ENCODE assay signal across 15 mouse cellular contexts in the genomic region with DNA sequence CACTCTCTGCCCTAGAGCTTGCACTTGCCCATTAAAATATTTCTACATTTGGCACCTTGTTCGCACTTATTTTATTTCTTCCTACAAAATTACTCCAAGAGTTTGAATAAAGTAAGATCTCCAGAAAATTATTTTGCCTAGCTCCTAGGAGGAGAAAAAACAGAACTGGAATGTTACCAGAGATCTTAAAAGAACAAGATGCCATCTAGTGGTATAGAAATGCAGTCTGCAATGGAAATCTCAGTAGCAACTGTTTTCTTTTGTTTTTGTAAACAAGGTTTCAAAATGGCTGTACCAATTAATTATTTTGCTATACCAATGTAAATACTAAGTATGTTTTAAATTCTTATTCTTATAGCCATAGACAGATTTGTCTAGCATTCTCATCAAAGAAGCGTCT. TPM values are rescaled to one million over a fixed set of nuclear protein-coding genes. Genes with fewer than 3 reads are reported as not detected.
DNase-seq lines count a peak whose midpoint lies in the region; ATAC-seq and TF ChIP-seq lines count a peak whose summit lies in the region.
"Had no signal": no experiment of that assay in that cellular context is flagged by ENCODE, and none has a peak within 500 bp of the region (broad histone marks: within the 10 kb centered on the region; RNA-seq: fewer than 3 reads in every experiment).

No protein-coding gene starts in this region.

- no peak overlapping the region for H3K4me2 ChIP-seq in forebrain, postnatal 0 days (ENCODE audit: low read depth)
- no peak overlapping the region for H3K4me2 ChIP-seq in forebrain, embryonic 12.5 days
- no peak overlapping the region for H3K4me2 ChIP-seq in limb, embryonic 14.5 days (replicated peaks; ENCODE audit: low read depth, low read length, severe bottlenecking)
- H3K4me2 ChIP-seq: kidney, embryonic 15.5 days had no signal

- H3K4me3 ChIP-seq in forebrain, postnatal 0 days (ENCODE audit: low read depth, low read length), result no peak overlapping the region
- no peak overlapping the region for H3K4me3 ChIP-seq in forebrain, embryonic 12.5 days (replicated peaks)
- no peak overlapping the region for H3K4me3 ChIP-seq in limb, embryonic 14.5 days (replicated peaks; ENCODE audit: low read length)
- H3K4me3 ChIP-seq in limb, embryonic 10.5 days, result no peak overlapping the region
- H3K4me3 ChIP-seq: kidney, embryonic 15.5 days had no signal

- H3K27me3 ChIP-seq in forebrain, postnatal 0 days (ENCODE audit: insufficient read depth, low read length), result no peaks in the 10 kb centered on the region
- H3K27me3 ChIP-seq in forebrain, embryonic 12.5 days, result no peaks in the 10 kb centered on the region
- no peaks in the 10 kb centered on the region for H3K27me3 ChIP-seq in limb, embryonic 14.5 days (ENCODE audit: control insufficient read depth, insufficient read depth, low read length)
- no peaks in the 10 kb centered on the region for H3K27me3 ChIP-seq in limb, embryonic 10.5 days (ENCODE audit: low read depth, poor library complexity, severe bottlenecking)
- H3K27me3 ChIP-seq: kidney, embryonic 15.5 days had no signal

- no peaks in the 10 kb centered on the region for H3K9me3 ChIP-seq in forebrain, postnatal 0 days (ENCODE audit: low read length)
- no peaks in the 10 kb centered on the region for H3K9me3 ChIP-seq in forebrain, embryonic 12.5 days
- no peaks in the 10 kb centered on the region for H3K9me3 ChIP-seq in limb, embryonic 14.5 days (ENCODE audit: control insufficient read depth, low read length)
- no peaks in the 10 kb centered on the region for H3K9me3 ChIP-seq in limb, embryonic 10.5 days (replicated peaks)
- H3K9me3 ChIP-seq: kidney, embryonic 15.5 days had no signal

- H3K9ac ChIP-seq in forebrain, postnatal 0 days, result no peak overlapping the region
- H3K9ac ChIP-seq in forebrain, embryonic 12.5 days, result no peak overlapping the region
- H3K9ac ChIP-seq in limb, embryonic 14.5 days (ENCODE audit: low read depth, low read length, severe bottlenecking), result no peak overlapping the region
- H3K9ac ChIP-seq: kidney, embryonic 15.5 days had no signal

- ATAC-seq in forebrain, postnatal 0 days, result no peak
- ATAC-seq in forebrain, embryonic 12.5 days (ENCODE audit: low FRiP score), result no peak
- ATAC-seq in limb, embryonic 14.5 days (ENCODE audit: low FRiP score, low read depth), result no peak

- 62% methylated on average over 2 of the region's 2 CpGs for WGBS in forebrain, postnatal 0 days
- WGBS in forebrain, embryonic 12.5 days, result 65% methylated on average over 2 of the region's 2 CpGs
- WGBS in limb, embryonic 14.5 days, result 64% methylated on average over 2 of the region's 2 CpGs
- 58% methylated on average over 2 of the region's 2 CpGs for WGBS in limb, embryonic 10.5 days

- peak; percentile 16 for DNase-seq in forebrain, postnatal 0 days
- DNase-seq in limb, embryonic 14.5 days (ENCODE audit: low spot score), result peak; percentile 9
- no peak for DNase-seq in limb, embryonic 10.5 days (ENCODE audit: low spot score)
- DNase-seq in MEL-GATA-1-ER (ENCODE audit: extremely low read depth, low read depth), result peak; percentile 1
- DNase-seq in naive thymus-derived CD4-positive, alpha-beta T cell, adult 2 months (ENCODE audit: low read depth), result peak; percentile 26
- no peak for DNase-seq in B cell, adult 2 months
- no peak for DNase-seq in kidney, postnatal 25 days
- DNase-seq: adrenal gland, adult 8-10 months; cerebellum, adult 2 months; gastrocnemius, postnatal 36 days; heart, postnatal 4 days; lung, postnatal 10 days had no signal

- H3K27ac ChIP-seq in forebrain, postnatal 0 days (ENCODE audit: low read depth, low read length), result no peak overlapping the region
- no peak overlapping the region for H3K27ac ChIP-seq in forebrain, embryonic 12.5 days
- no peak overlapping the region for H3K27ac ChIP-seq in limb, embryonic 14.5 days (replicated peaks; ENCODE audit: low read depth, low read length)
- H3K27ac ChIP-seq in limb, embryonic 10.5 days, result no peak overlapping the region
- H3K27ac ChIP-seq: kidney, embryonic 15.5 days had no signal

- peak; percentile 58 for TF ChIP-seq CTCF in forebrain, postnatal 0 days (IDR thresholded peaks at IDR 0.05; ENCODE audit: low read depth)

- no peaks in the 10 kb centered on the region for H3K4me1 ChIP-seq in forebrain, postnatal 0 days (ENCODE audit: insufficient read depth)
- H3K4me1 ChIP-seq in forebrain, embryonic 12.5 days, result no peaks in the 10 kb centered on the region
- H3K4me1 ChIP-seq in limb, embryonic 14.5 days (ENCODE audit: control insufficient read depth, insufficient read depth, low read length), result no peaks in the 10 kb centered on the region
- H3K4me1 ChIP-seq in limb, embryonic 10.5 days, result no peaks in the 10 kb centered on the region
- H3K4me1 ChIP-seq: kidney, embryonic 15.5 days had no signal

- H3K36me3 ChIP-seq in forebrain, postnatal 0 days (ENCODE audit: insufficient read depth), result no peaks in the 10 kb centered on the region
- no peaks in the 10 kb centered on the region for H3K36me3 ChIP-seq in forebrain, embryonic 12.5 days (replicated peaks)
- no peaks in the 10 kb centered on the region for H3K36me3 ChIP-seq in limb, embryonic 14.5 days (ENCODE audit: control insufficient read depth, insufficient read depth, low read length)
- H3K36me3 ChIP-seq in limb, embryonic 10.5 days, result no peaks in the 10 kb centered on the region
- H3K36me3 ChIP-seq: kidney, embryonic 15.5 days had no signal

- no peak for TF ChIP-seq POLR2A in limb, embryonic 14.5 days (IDR thresholded peaks at IDR 0.05; ENCODE audit: borderline replicate concordance, extremely low read depth, insufficient read depth, insufficient read length)

RNA-seq across cellular contexts. Expression of gene Olfr427, which starts 7.0 kb away (rescaled TPM):
- total RNA-seq in forebrain, postnatal 0 days (2014; rRNA removed), result not detected in 2 replicates
- polyA plus RNA-seq in forebrain, postnatal 0 days (2015; fragmentation: Nextera tagmentation; extraction: Ambion mirVana), result not detected in 2 replicates
- not detected in 2 replicates for polyA plus RNA-seq in forebrain, embryonic 12.5 days (2016; fragmentation: Nextera tagmentation; extraction: Ambion mirVana)
- not detected in 2 replicates for polyA plus RNA-seq in limb, embryonic 14.5 days (2012; rRNA removed)
- not detected in 2 replicates for polyA plus RNA-seq in limb, embryonic 14.5 days (2014; fragmentation: Nextera tagmentation; extraction: Ambion mirVana)
- not detected in 2 replicates for polyA plus RNA-seq in limb, embryonic 10.5 days (2016; fragmentation: Nextera tagmentation; extraction: Ambion mirVana)
- total RNA-seq: adrenal gland, adult 8-10 months; gastrocnemius, postnatal 36 days; heart, postnatal 4 days; left cerebral cortex, postnatal 36 days had no signal
- polyA plus RNA-seq: cerebellum, adult 2 months; kidney, embryonic 15.5 days had no signal

RNA-seq across cellular contexts. Expression of gene Olfr231, which starts 17.2 kb away (rescaled TPM):
- total RNA-seq in forebrain, postnatal 0 days (2014; rRNA removed), result not detected in 2 replicates
- not detected in 2 replicates for polyA plus RNA-seq in forebrain, postnatal 0 days (2015; fragmentation: Nextera tagmentation; extraction: Ambion mirVana)
- 0.95 and 0.99 TPM in 2 replicates for polyA plus RNA-seq in forebrain, embryonic 12.5 days (2016; fragmentation: Nextera tagmentation; extraction: Ambion mirVana)
- polyA plus RNA-seq in limb, embryonic 14.5 days (2012; rRNA removed), result not detected in 2 replicates
- polyA plus RNA-seq in limb, embryonic 14.5 days (2014; fragmentation: Nextera tagmentation; extraction: Ambion mirVana), result not detected in 2 replicates
- polyA plus RNA-seq in limb, embryonic 10.5 days (2016; fragmentation: Nextera tagmentation; extraction: Ambion mirVana), result not detected in 2 replicates
- total RNA-seq: adrenal gland, adult 8-10 months; gastrocnemius, postnatal 36 days; heart, postnatal 4 days; left cerebral cortex, postnatal 36 days had no signal
- polyA plus RNA-seq: cerebellum, adult 2 months; kidney, embryonic 15.5 days had no signal

RNA-seq across cellular contexts. Expression of gene Olfr429, which starts 19.6 kb away (rescaled TPM):
- total RNA-seq in forebrain, postnatal 0 days (2014; rRNA removed), result not detected in 2 replicates
- polyA plus RNA-seq in forebrain, postnatal 0 days (2015; fragmentation: Nextera tagmentation; extraction: Ambion mirVana), result not detected in 2 replicates
- polyA plus RNA-seq in forebrain, embryonic 12.5 days (2016; fragmentation: Nextera tagmentation; extraction: Ambion mirVana), result not detected in 2 replicates
- polyA plus RNA-seq in limb, embryonic 14.5 days (2012; rRNA removed), result not detected in 2 replicates
- polyA plus RNA-seq in limb, embryonic 14.5 days (2014; fragmentation: Nextera tagmentation; extraction: Ambion mirVana), result not detected in 2 replicates
- polyA plus RNA-seq in limb, embryonic 10.5 days (2016; fragmentation: Nextera tagmentation; extraction: Ambion mirVana), result not detected in 2 replicates
- total RNA-seq: adrenal gland, adult 8-10 months; gastrocnemius, postnatal 36 days; heart, postnatal 4 days; left cerebral cortex, postnatal 36 days had no signal
- polyA plus RNA-seq: cerebellum, adult 2 months; kidney, embryonic 15.5 days had no signal

RNA-seq across cellular contexts. Expression of gene Olfr424, which starts 27.6 kb away (rescaled TPM):
- total RNA-seq in forebrain, postnatal 0 days (2014; rRNA removed), result not detected in 2 replicates
- polyA plus RNA-seq in forebrain, postnatal 0 days (2015; fragmentation: Nextera tagmentation; extraction: Ambion mirVana), result not detected in 2 replicates
- 0.12 TPM in 1 of 2 replicates, not detected in the other for polyA plus RNA-seq in forebrain, embryonic 12.5 days (2016; fragmentation: Nextera tagmentation; extraction: Ambion mirVana)
- polyA plus RNA-seq in limb, embryonic 14.5 days (2012; rRNA removed), result not detected in 2 replicates
- polyA plus RNA-seq in limb, embryonic 14.5 days (2014; fragmentation: Nextera tagmentation; extraction: Ambion mirVana), result not detected in 2 replicates
- polyA plus RNA-seq in limb, embryonic 10.5 days (2016; fragmentation: Nextera tagmentation; extraction: Ambion mirVana), result not detected in 2 replicates
- total RNA-seq: adrenal gland, adult 8-10 months; gastrocnemius, postnatal 36 days; heart, postnatal 4 days; left cerebral cortex, postnatal 36 days had no signal
- polyA plus RNA-seq: cerebellum, adult 2 months; kidney, embryonic 15.5 days had no signal

RNA-seq across cellular contexts. Expression of gene Olfr430, which starts 37.3 kb away (rescaled TPM):
- total RNA-seq in forebrain, postnatal 0 days (2014; rRNA removed), result not detected in 2 replicates
- not detected in 2 replicates for polyA plus RNA-seq in forebrain, postnatal 0 days (2015; fragmentation: Nextera tagmentation; extraction: Ambion mirVana)
- polyA plus RNA-seq in forebrain, embryonic 12.5 days (2016; fragmentation: Nextera tagmentation; extraction: Ambion mirVana), result 0.21 TPM in 1 of 2 replicates, not detected in the other
- polyA plus RNA-seq in limb, embryonic 14.5 days (2012; rRNA removed), result not detected in 2 replicates
- not detected in 2 replicates for polyA plus RNA-seq in limb, embryonic 14.5 days (2014; fragmentation: Nextera tagmentation; extraction: Ambion mirVana)
- polyA plus RNA-seq in limb, embryonic 10.5 days (2016; fragmentation: Nextera tagmentation; extraction: Ambion mirVana), result not detected in 2 replicates
- total RNA-seq: adrenal gland, adult 8-10 months; gastrocnemius, postnatal 36 days; heart, postnatal 4 days; left cerebral cortex, postnatal 36 days had no signal
- polyA plus RNA-seq: cerebellum, adult 2 months; kidney, embryonic 15.5 days had no signal

Comparison
In these comparisons a context has a peak if more than half of its experiments do, and no peak if none do; other contexts are left out.
1. DNase-seq: peak in forebrain, postnatal 0 days (single experiment), limb, embryonic 14.5 days (single experiment), MEL-GATA-1-ER (single experiment) and naive thymus-derived CD4-positive, alpha-beta T cell, adult 2 months (single experiment); none in limb, embryonic 10.5 days (single experiment), B cell, adult 2 months (0 of 2) and kidney, postnatal 25 days (0 of 2).